Comparison of ENCODE assay signal across 16 mouse cellular contexts in the genomic region with DNA sequence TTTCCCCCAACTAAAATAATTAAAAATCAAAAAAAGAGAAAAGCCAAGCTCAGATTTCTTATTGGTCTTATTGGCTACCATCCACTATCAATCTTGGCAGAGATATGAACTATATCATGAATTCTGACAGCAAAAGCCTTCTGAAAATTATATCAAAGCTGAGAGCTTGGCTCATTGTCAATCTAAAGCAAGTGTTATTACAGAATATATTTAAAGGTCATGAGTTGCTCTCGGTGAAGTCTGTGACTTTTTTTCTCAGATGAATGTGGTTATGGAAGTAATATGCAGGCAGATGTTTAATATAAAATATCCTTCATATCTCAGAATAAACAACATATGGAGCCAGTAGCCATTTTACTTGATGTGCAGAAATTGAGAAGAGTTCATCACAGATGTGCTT.
DNase-seq lines count a peak whose midpoint lies in the region; ATAC-seq and TF ChIP-seq lines count a peak whose summit lies in the region.
"Had no signal": no experiment of that assay in that cellular context is flagged by ENCODE, and none has a peak within 500 bp of the region (broad histone marks: within the 10 kb centered on the region; RNA-seq: fewer than 3 reads in every experiment).

No protein-coding gene starts in this region.

- no peak overlapping the region for H3K27ac ChIP-seq in forebrain, embryonic 14.5 days (ENCODE audit: low read depth, low read length)
- H3K27ac ChIP-seq in forebrain, embryonic 15.5 days (replicated peaks) = no peak overlapping the region
- H3K27ac ChIP-seq in lung, embryonic 14.5 days (ENCODE audit: low read depth) = no peak overlapping the region
- H3K27ac ChIP-seq: embryonic facial prominence, embryonic 13.5 days; forebrain, embryonic 13.5 days had no signal

- H3K27me3 ChIP-seq in forebrain, embryonic 14.5 days (replicated peaks; ENCODE audit: control insufficient read depth, insufficient read depth, low read length) = no peaks in the 10 kb centered on the region
- H3K27me3 ChIP-seq in forebrain, embryonic 15.5 days = no peaks in the 10 kb centered on the region
- no peaks in the 10 kb centered on the region for H3K27me3 ChIP-seq in lung, embryonic 14.5 days (ENCODE audit: insufficient read depth, low read length)
- H3K27me3 ChIP-seq: embryonic facial prominence, embryonic 13.5 days; forebrain, embryonic 13.5 days had no signal

- intact Hi-C loops in heart, postnatal 25 days (cut with DNase I) = no loop called here

- no peak for TF ChIP-seq CTCF in lung, embryonic 14.5 days (IDR thresholded peaks at IDR 0.05; ENCODE audit: low read depth)

- H3K4me3 ChIP-seq in forebrain, embryonic 14.5 days (ENCODE audit: low read depth, low read length) = no peak overlapping the region
- no peak overlapping the region for H3K4me3 ChIP-seq in forebrain, embryonic 15.5 days
- no peak overlapping the region for H3K4me3 ChIP-seq in lung, embryonic 14.5 days (ENCODE audit: low read depth, low read length)
- H3K4me3 ChIP-seq: embryonic facial prominence, embryonic 13.5 days; forebrain, embryonic 13.5 days had no signal

- 66% methylated on average over 1 of the region's 1 CpGs for WGBS in forebrain, embryonic 14.5 days
- WGBS in forebrain, embryonic 15.5 days = 62% methylated on average over 1 of the region's 1 CpGs
- 51% methylated on average over 1 of the region's 1 CpGs for WGBS in lung, embryonic 14.5 days

- no peaks in the 10 kb centered on the region for H3K36me3 ChIP-seq in forebrain, embryonic 14.5 days (ENCODE audit: control insufficient read depth, insufficient read depth, low read length)
- H3K36me3 ChIP-seq in forebrain, embryonic 15.5 days = no peaks in the 10 kb centered on the region
- no peaks in the 10 kb centered on the region for H3K36me3 ChIP-seq in lung, embryonic 14.5 days (ENCODE audit: insufficient read depth)
- H3K36me3 ChIP-seq: embryonic facial prominence, embryonic 13.5 days had no signal

- no peak overlapping the region for H3K9ac ChIP-seq in forebrain, embryonic 14.5 days (ENCODE audit: low read length)
- no peak overlapping the region for H3K9ac ChIP-seq in forebrain, embryonic 15.5 days (replicated peaks)
- H3K9ac ChIP-seq in lung, embryonic 14.5 days = no peak overlapping the region
- H3K9ac ChIP-seq: embryonic facial prominence, embryonic 13.5 days; forebrain, embryonic 13.5 days; forebrain, postnatal 0 days had no signal

- no peak for ATAC-seq in forebrain, embryonic 14.5 days
- no peak for ATAC-seq in forebrain, embryonic 15.5 days (replicated peaks)
- no peak for ATAC-seq in lung, embryonic 14.5 days (ENCODE audit: insufficient read depth)
- ATAC-seq: forebrain, embryonic 13.5 days; forebrain, postnatal 0 days had no signal

- no peaks in the 10 kb centered on the region for H3K4me1 ChIP-seq in forebrain, embryonic 14.5 days (ENCODE audit: control insufficient read depth, insufficient read depth, low read length)
- H3K4me1 ChIP-seq in forebrain, embryonic 15.5 days = 0 out of 2 replicates have a peak, but pooled peaks cover 4% of the 10 kb centered on the region
- no peaks in the 10 kb centered on the region for H3K4me1 ChIP-seq in lung, embryonic 14.5 days (ENCODE audit: insufficient read depth)
- H3K4me1 ChIP-seq: embryonic facial prominence, embryonic 13.5 days; forebrain, embryonic 13.5 days had no signal

- DNase-seq in forebrain, embryonic 14.5 days (ENCODE audit: low spot score) = peak; percentile 51
- peak; percentile 1 for DNase-seq in lung, embryonic 14.5 days
- DNase-seq in lung, postnatal 36 days = no peak
- no peak for DNase-seq in heart, postnatal 25 days (ENCODE audit: low spot score)
- DNase-seq: adrenal gland, adult 2 months; adrenal gland, postnatal 10 days; adrenal gland, postnatal 25 days; cerebellum, adult 11-12 months; cerebellum, adult 2 months; cerebellum, adult 9-10 months; cerebellum, postnatal 10 days; cerebellum, postnatal 25 days; forebrain, postnatal 0 days had no signal

- H3K9me3 ChIP-seq in forebrain, embryonic 14.5 days (replicated peaks; ENCODE audit: control insufficient read depth, low read length) = no peaks in the 10 kb centered on the region
- H3K9me3 ChIP-seq in forebrain, embryonic 15.5 days = no peaks in the 10 kb centered on the region
- no peaks in the 10 kb centered on the region for H3K9me3 ChIP-seq in lung, embryonic 14.5 days (ENCODE audit: low read depth, low read length)
- H3K9me3 ChIP-seq: embryonic facial prominence, embryonic 13.5 days; forebrain, embryonic 13.5 days had no signal

- H3K4me2 ChIP-seq in forebrain, embryonic 14.5 days (ENCODE audit: low read length) = no peak overlapping the region
- H3K4me2 ChIP-seq in forebrain, embryonic 15.5 days (replicated peaks) = no peak overlapping the region
- no peak overlapping the region for H3K4me2 ChIP-seq in lung, embryonic 14.5 days
- H3K4me2 ChIP-seq: embryonic facial prominence, embryonic 13.5 days; forebrain, embryonic 13.5 days had no signal

Comparison
In these comparisons a context has a peak if more than half of its experiments do, and no peak if none do; other contexts are left out.
1. DNase-seq: peak in forebrain, embryonic 14.5 days (single experiment) and lung, embryonic 14.5 days (single experiment); none in lung, postnatal 36 days (single experiment) and heart, postnatal 25 days (single experiment).